Mouse (Mus musculus) heart, embryonic 14.5 days (tissue): ENCODE measurements around the gene Creb5. TPM values are rescaled to one million over a fixed set of nuclear protein-coding genes. Genes with fewer than 3 reads are reported as not detected.

ENCODE experiments used
- ATAC-seq: fragments of 200-750 bp; cut with Nextera tagmentation; 2 replicates; pipeline ENCODE4 v1.8.0; 2017; ENCODE audit warnings: low read depth, moderate TSS enrichment; ENCODE audit not compliant: insufficient number of reproducible peaks, insufficient read depth, low FRiP score
- H3K27ac ChIP-seq, 2 experiments: fragments of 200-500 bp in 1 of 2; fragments of 300-500 bp in 1 of 2; sonication (generic) in 1 of 2; replicated peaks in 1 of 2; 2 replicates each; pipeline ENCODE4 v1.5.1; 2012 to 2014; ENCODE audit warnings: low read depth in 2 of 2, low read length in 2 of 2, control low read depth in 1 of 2, mild to moderate bottlenecking in 1 of 2, mixed read lengths in 1 of 2; ENCODE audit not compliant: control insufficient read depth in 1 of 2, insufficient read depth in 1 of 2
- H3K27me3 ChIP-seq: fragments of 300-500 bp; sonication (generic); 2 replicates; pipeline ENCODE4 v1.6.1; 2014; ENCODE audit warnings: mild to moderate bottlenecking, low read length, control low read depth; ENCODE audit not compliant: control insufficient read depth, insufficient read depth
- H3K36me3 ChIP-seq: fragments of 300-500 bp; sonication (generic); 2 replicates; pipeline ENCODE4 v1.6.1; 2014; ENCODE audit warnings: mild to moderate bottlenecking, control low read depth, low read length, mixed read lengths; ENCODE audit not compliant: control insufficient read depth, insufficient read depth
- H3K4me1 ChIP-seq, 2 experiments: fragments of 200-500 bp in 1 of 2; fragments of 300-500 bp in 1 of 2; sonication (generic) in 1 of 2; 2 replicates each; pipeline ENCODE4 v1.6.1; 2012 to 2014; ENCODE audit warnings: low read length in 2 of 2, control low read depth in 1 of 2, mixed read lengths in 1 of 2; ENCODE audit not compliant: control insufficient read depth in 2 of 2, insufficient read depth in 2 of 2
- H3K4me2 ChIP-seq: fragments of 300-500 bp; sonication (generic); 2 replicates; pipeline ENCODE4 v1.6.1; 2014; ENCODE audit warnings: mild to moderate bottlenecking, low read length
- H3K4me3 ChIP-seq, 2 experiments: fragments of 200-500 bp in 1 of 2; fragments of 300-500 bp in 1 of 2; sonication (generic) in 1 of 2; 2 replicates each; pipeline ENCODE4 v1.5.1; 2012 to 2014; ENCODE audit warnings: low read length in 2 of 2, mild to moderate bottlenecking in 2 of 2, control low read depth in 1 of 2, low read depth in 1 of 2, moderate library complexity in 1 of 2; ENCODE audit not compliant: control insufficient read depth in 1 of 2, insufficient read depth in 1 of 2
- H3K9ac ChIP-seq: fragments of 300-500 bp; sonication (generic); 2 replicates; pipeline ENCODE4 v1.6.1; 2014; ENCODE audit warnings: mild to moderate bottlenecking, low read length
- H3K9me3 ChIP-seq: fragments of 300-500 bp; sonication (generic); 2 replicates; pipeline ENCODE4 v1.6.1; 2016; ENCODE audit warnings: low read length, control low read depth; ENCODE audit not compliant: control insufficient read depth
- WGBS: fragments of 180-500 bp; shearing (Covaris S2); extraction: QIAGEN DNeasy Blood & Tissue Kit; methylation state at CpG from one replicate; pipeline ENCODE4 v1.1.7; 2014; 5-methylcytosine and 5-hydroxymethylcytosine counted together
- polyA plus RNA-seq: library from polyadenylated mRNA; unstranded; fragments of >200 nt; fragmentation: Nextera tagmentation; extraction: Ambion mirVana; gene quantifications from 2 replicates; pipeline ENCODE4 v1.2.1, GENCODE M21; 2014

Creb5 gene
- polyA plus RNA-seq, 1 experiment from 2014 or later = 38.3 TPM

- Histone ChIP-seq H3K4me1 (no peaks in the 10 kb centered on the region; a peak in 1 of 4 replicates), H3K4me2 (no peak overlapping the region), H3K27me3 (no peaks in the 10 kb centered on the region), H3K9ac (no peak overlapping the region), H3K4me3 (no peak overlapping the region), H3K36me3 (peaks cover 16% of the 10 kb centered on the region), H3K27ac (no peak overlapping the region), H3K9me3 (no peaks in the 10 kb centered on the region)
- no peak for ATAC-seq
- 91% methylated on average over 7 of the region's 7 CpGs for WGBS
Observed at GRCm38 (mm10) chr6:53644971-53645370, 357.9 kb downstream of the Creb5 start.

GRCm38 (mm10) chr6:53649782-53650181, 362.7 kb downstream of the Creb5 start:
- Histone ChIP-seq H3K4me3 (no peak overlapping the region), H3K27me3 (no peaks in the 10 kb centered on the region), H3K27ac (no peak overlapping the region), H3K9ac (no peak overlapping the region), H3K36me3 (0 out of 2 replicates have a peak, but pooled peaks cover 2% of the 10 kb centered on the region), H3K9me3 (no peaks in the 10 kb centered on the region), H3K4me1 (peaks cover 0 to 5% of the 10 kb centered on the region in 2 experiments; a peak in 1 of 4 replicates), H3K4me2 (no peak overlapping the region)
- 73% methylated on average over 1 of the region's 1 CpGs for WGBS
- no peak for ATAC-seq

- H3K9ac ChIP-seq = no peak overlapping the region
- 70% methylated on average over 5 of the region's 5 CpGs for WGBS
- no peak overlapping the region for H3K4me3 ChIP-seq
- no peaks in the 10 kb centered on the region for H3K9me3 ChIP-seq
- H3K4me1 ChIP-seq = peaks cover 0 to 5% of the 10 kb centered on the region in 2 experiments; a peak in 1 of 4 replicates
- H3K36me3 ChIP-seq = no peaks in the 10 kb centered on the region
- no peaks in the 10 kb centered on the region for H3K27me3 ChIP-seq
- no peak for ATAC-seq
- no peak overlapping the region for H3K4me2 ChIP-seq
- no peak overlapping the region for H3K27ac ChIP-seq
Observed at GRCm38 (mm10) chr6:53652691-53653090, 365.6 kb downstream of the Creb5 start.

- 68% methylated on average over 8 of the region's 8 CpGs for WGBS
- H3K4me2 ChIP-seq = no peak overlapping the region
- no peak overlapping the region for H3K9ac ChIP-seq
- H3K4me1 ChIP-seq = peaks cover 0 to 5% of the 10 kb centered on the region in 2 experiments; a peak in 1 of 4 replicates
- no peak overlapping the region for H3K4me3 ChIP-seq
- H3K36me3 ChIP-seq = no peaks in the 10 kb centered on the region
- no peaks in the 10 kb centered on the region for H3K9me3 ChIP-seq
- no peak overlapping the region for H3K27ac ChIP-seq
- ATAC-seq = no peak
- no peaks in the 10 kb centered on the region for H3K27me3 ChIP-seq
Observed at GRCm38 (mm10) chr6:53653706-53654360, 366.8 kb downstream of the Creb5 start.

GRCm38 (mm10) chr6:53654361-53654824, 367.3 kb downstream of the Creb5 start:
- Histone ChIP-seq H3K4me1 (peaks cover 0 to 5% of the 10 kb centered on the region in 2 experiments; a peak in 1 of 4 replicates), H3K27ac (no peak overlapping the region), H3K9me3 (no peaks in the 10 kb centered on the region), H3K36me3 (no peaks in the 10 kb centered on the region), H3K9ac (no peak overlapping the region), H3K27me3 (no peaks in the 10 kb centered on the region), H3K4me2 (no peak overlapping the region), H3K4me3 (no peak overlapping the region)
- 73% methylated on average over 12 of the region's 12 CpGs for WGBS
- no peak for ATAC-seq

- no peak overlapping the region for H3K4me3 ChIP-seq
- H3K36me3 ChIP-seq = no peaks in the 10 kb centered on the region
- WGBS = 95% methylated on average over 3 of the region's 3 CpGs
- no peak overlapping the region for H3K9ac ChIP-seq
- H3K27ac ChIP-seq = no peak overlapping the region
- ATAC-seq = no peak
- no peaks in the 10 kb centered on the region for H3K9me3 ChIP-seq
- peaks cover 0 to 5% of the 10 kb centered on the region in 2 experiments; a peak in 1 of 4 replicates for H3K4me1 ChIP-seq
- H3K4me2 ChIP-seq = no peak overlapping the region
- H3K27me3 ChIP-seq = no peaks in the 10 kb centered on the region
Observed at GRCm38 (mm10) chr6:53656466-53656865, 369.4 kb downstream of the Creb5 start.

- H3K36me3 ChIP-seq = no peaks in the 10 kb centered on the region
- H3K9me3 ChIP-seq = no peaks in the 10 kb centered on the region
- H3K27me3 ChIP-seq = no peaks in the 10 kb centered on the region
- WGBS = 73% methylated on average over 4 of the region's 4 CpGs
- no peak overlapping the region for H3K4me3 ChIP-seq
- H3K4me2 ChIP-seq = no peak overlapping the region
- H3K27ac ChIP-seq = no peak overlapping the region
- no peak overlapping the region for H3K9ac ChIP-seq
- ATAC-seq = no peak
- H3K4me1 ChIP-seq = peaks cover 0 to 5% of the 10 kb centered on the region in 2 experiments; a peak in 1 of 4 replicates
Observed at GRCm38 (mm10) chr6:53657483-53657882, 370.4 kb downstream of the Creb5 start.
